Mouse (Mus musculus) small intestine, adult 2 months (tissue): ENCODE results near the gene Gm21891. TPM values are rescaled to one million over a fixed set of nuclear protein-coding genes. Genes with fewer than 3 reads are reported as not detected.
"Not testable (repeated sequence)": the region's sequence is repeated elsewhere in the genome, so short reads cannot be mapped to it uniquely, and the experiment has no call there.

Experiments
- H3K27ac ChIP-seq: fragments of 200-500 bp; 2 replicates; pipeline ENCODE4 v1.5.1; 2012; ENCODE audit warnings: low read depth, low read length, control low read depth, inconsistent platforms; ENCODE audit not compliant: insufficient read depth
- H3K27me3 ChIP-seq: fragments of 200-500 bp; 2 replicates; pipeline ENCODE4 v1.6.1; 2012; ENCODE audit warnings: mild to moderate bottlenecking, moderate library complexity, low read length, inconsistent platforms; ENCODE audit not compliant: control insufficient read depth, insufficient read depth
- H3K36me3 ChIP-seq: fragments of 200-500 bp; 2 replicates; pipeline ENCODE4 v1.6.1; 2012; ENCODE audit warnings: mild to moderate bottlenecking, low read length, control low read depth, inconsistent platforms; ENCODE audit not compliant: control insufficient read depth, insufficient read depth
- H3K4me1 ChIP-seq: fragments of 200-500 bp; 2 replicates; pipeline ENCODE4 v1.6.1; 2012; ENCODE audit warnings: low read length, inconsistent platforms, mixed read lengths; ENCODE audit not compliant: control insufficient read depth, insufficient read depth, insufficient read length
- H3K4me3 ChIP-seq: fragments of 200-500 bp; 2 replicates; pipeline ENCODE4 v1.5.1; 2012; ENCODE audit warnings: low read depth, mild to moderate bottlenecking, control low read depth, inconsistent platforms, low read length, moderate library complexity
- WGBS: fragments of 180-500 bp; shearing (Covaris S2); methylation state at CpG from one replicate; pipeline ENCODE4 v1.1.7; 2018; 5-methylcytosine and 5-hydroxymethylcytosine counted together
- polyA plus RNA-seq: library from polyadenylated mRNA; depleted of rRNA; stranded (reverse); fragments of >200 nt; gene quantifications from 2 replicates; pipeline ENCODE4 v1.2.3, GENCODE M21; 2012; rRNA removed

The Gm21891 gene
- not detected in 2 replicates for polyA plus RNA-seq

GRCm38 (mm10) chrY:13133392-13133791 lies at the start of gene Gm21891:
Gm21891 (minus strand) TSS chrY:13133492.
- H3K36me3 ChIP-seq, H3K27me3 ChIP-seq, H3K4me3 ChIP-seq, H3K4me1 ChIP-seq, H3K27ac ChIP-seq: not testable (repeated sequence)
- WGBS = no CpG with 5 or more reads among the region's 3 CpGs

- not testable (repeated sequence) for H3K27me3 ChIP-seq, H3K4me1 ChIP-seq, H3K4me3 ChIP-seq, H3K36me3 ChIP-seq, H3K27ac ChIP-seq
Observed at GRCm38 (mm10) chrY:13161668-13162067, 28.4 kb upstream of the Gm21891 start, which contains the start of gene Gm21425. Gm21425 (plus strand) TSS chrY:13161968.

Other genes starting within 250 kb of the Gm21891 start
- not detected in 2 replicates for gene Gm20807, start 90.6 kb downstream of the Gm21891 start, polyA plus RNA-seq
- not detected in 2 replicates for gene Gm21425, start 28.5 kb upstream of the Gm21891 start, polyA plus RNA-seq
- gene Gm21828, start 90.4 kb upstream of the Gm21891 start, polyA plus RNA-seq = not detected in 2 replicates
- gene Gm21440, start 118.9 kb upstream of the Gm21891 start, polyA plus RNA-seq = not detected in 2 replicates
- not detected in 2 replicates for gene Gm21454, start 119.0 kb upstream of the Gm21891 start, polyA plus RNA-seq
- not detected in 2 replicates for gene Gm21725, start 215.6 kb upstream of the Gm21891 start, polyA plus RNA-seq